Mouse (Mus musculus): ENCODE results near the gene Zcchc24.
A peak's percentile ranks its signal among the peaks of the same experiment; 100 is the strongest.

Gene Zcchc24

GRCm38 (mm10) chr14:25718471-25718870 lies 50.4 kb downstream of the Zcchc24 start:
- DNase-seq (ENCODE audit: low read depth, low spot score): peak; percentile 75

GRCm38 (mm10) chr14:25717718-25718117 lies 51.1 kb downstream of the Zcchc24 start:
- DNase-seq (ENCODE audit: low read depth, low spot score): no peak

GRCm38 (mm10) chr14:25716528-25716927 lies 52.3 kb downstream of the Zcchc24 start:
- DNase-seq (ENCODE audit: low read depth, low spot score): no peak

- DNase-seq (ENCODE audit: low read depth, low spot score): no peak
These were observed 55.4 kb downstream of the Zcchc24 start for GRCm38 (mm10) chr14:25713443-25713842.

GRCm38 (mm10) chr14:25711602-25712001 lies 57.2 kb downstream of the Zcchc24 start:
- no peak for DNase-seq (ENCODE audit: low read depth, low spot score)

GRCm38 (mm10) chr14:25711177-25711576 lies 57.7 kb downstream of the Zcchc24 start:
- no peak for DNase-seq (ENCODE audit: low read depth, low spot score)

GRCm38 (mm10) chr14:25710681-25711080 lies 58.2 kb downstream of the Zcchc24 start:
- no peak for DNase-seq (ENCODE audit: low read depth, low spot score)

GRCm38 (mm10) chr14:25710073-25710472 lies 58.8 kb downstream of the Zcchc24 start:
- no peak for DNase-seq (ENCODE audit: low read depth, low spot score)

- DNase-seq (ENCODE audit: low read depth, low spot score): no peak
These were observed 59.9 kb downstream of the Zcchc24 start for GRCm38 (mm10) chr14:25708917-25709316.

- no peak for DNase-seq (ENCODE audit: low read depth, low spot score)
These were observed 60.4 kb downstream of the Zcchc24 start for GRCm38 (mm10) chr14:25708451-25708850.

GRCm38 (mm10) chr14:25707691-25708181 lies 61.1 kb downstream of the Zcchc24 start:
- DNase-seq (ENCODE audit: low read depth, low spot score): peak; percentile 59

GRCm38 (mm10) chr14:25701986-25702385 lies 66.9 kb downstream of the Zcchc24 start:
- DNase-seq (ENCODE audit: low read depth, low spot score): peak; percentile 73

- DNase-seq (ENCODE audit: low read depth, low spot score): no peak
These were observed 72.5 kb downstream of the Zcchc24 start for GRCm38 (mm10) chr14:25696356-25696755.

- no peak for DNase-seq (ENCODE audit: low read depth, low spot score)
These were observed 73.8 kb downstream of the Zcchc24 start for GRCm38 (mm10) chr14:25695059-25695458.

GRCm38 (mm10) chr14:25694569-25694897 lies 74.3 kb downstream of the Zcchc24 start:
- DNase-seq (ENCODE audit: low read depth, low spot score): no peak

- peak; percentile 95 for DNase-seq (ENCODE audit: low read depth, low spot score)
These were observed 74.8 kb downstream of the Zcchc24 start, which contains the start of gene Ppif for GRCm38 (mm10) chr14:25693888-25694568. Gene Ppif (plus strand): TSS chr14:25694154.

GRCm38 (mm10) chr14:25693271-25693887 lies 75.5 kb downstream of the Zcchc24 start:
- DNase-seq (ENCODE audit: low read depth, low spot score): no peak

GRCm38 (mm10) chr14:25686983-25687901 lies 81.6 kb downstream of the Zcchc24 start:
- no peak for DNase-seq (ENCODE audit: low read depth, low spot score)

GRCm38 (mm10) chr14:25686216-25686945 lies 82.5 kb downstream of the Zcchc24 start:
- DNase-seq (ENCODE audit: low read depth, low spot score): no peak

GRCm38 (mm10) chr14:25682020-25682419 lies 86.8 kb downstream of the Zcchc24 start:
- no peak for DNase-seq (ENCODE audit: low read depth, low spot score)

GRCm38 (mm10) chr14:25679625-25680024 lies 89.2 kb downstream of the Zcchc24 start:
- no peak for DNase-seq (ENCODE audit: low read depth, low spot score)
